Mouse (Mus musculus): Measurements from ENCODE around the gene Il1r1.

Il1r1 gene

GRCm38 (mm10) chr1:40311123-40311522 lies 86.2 kb downstream of the Il1r1 start:
- DNase-seq (ENCODE audit: extremely low read depth, insufficient read length, low spot score), result no peak

GRCm38 (mm10) chr1:40311625-40312024 lies 86.7 kb downstream of the Il1r1 start:
- DNase-seq (ENCODE audit: extremely low read depth, insufficient read length, low spot score), result no peak

GRCm38 (mm10) chr1:40314016-40314415 lies 89.1 kb downstream of the Il1r1 start:
- DNase-seq (ENCODE audit: extremely low read depth, insufficient read length, low spot score), result no peak

- DNase-seq (ENCODE audit: extremely low read depth, insufficient read length, low spot score), result no peak
Measured at GRCm38 (mm10) chr1:40317657-40318056, 92.8 kb downstream of the Il1r1 start.

GRCm38 (mm10) chr1:40321824-40322223 lies 96.9 kb downstream of the Il1r1 start:
- DNase-seq (ENCODE audit: extremely low read depth, insufficient read length, low spot score), result no peak

- DNase-seq (ENCODE audit: extremely low read depth, insufficient read length, low spot score), result no peak
Measured at GRCm38 (mm10) chr1:40322543-40322942, 97.7 kb downstream of the Il1r1 start.

- DNase-seq (ENCODE audit: extremely low read depth, insufficient read length, low spot score), result no peak
Measured at GRCm38 (mm10) chr1:40324457-40324856, 99.6 kb downstream of the Il1r1 start, which contains the start of gene Il1rl2. Gene Il1rl2 (plus strand): TSS chr1:40324610.

GRCm38 (mm10) chr1:40324955-40325702 lies 100.2 kb downstream of the Il1r1 start:
- no peak for DNase-seq (ENCODE audit: extremely low read depth, insufficient read length, low spot score)

- DNase-seq (ENCODE audit: extremely low read depth, insufficient read length, low spot score), result no peak
Measured at GRCm38 (mm10) chr1:40325711-40326327, 100.9 kb downstream of the Il1r1 start.

GRCm38 (mm10) chr1:40327604-40328003 lies 102.7 kb downstream of the Il1r1 start:
- no peak for DNase-seq (ENCODE audit: extremely low read depth, insufficient read length, low spot score)

- no peak for DNase-seq (ENCODE audit: extremely low read depth, insufficient read length, low spot score)
Measured at GRCm38 (mm10) chr1:40329526-40329925, 104.6 kb downstream of the Il1r1 start.

GRCm38 (mm10) chr1:40330181-40330580 lies 105.3 kb downstream of the Il1r1 start:
- DNase-seq (ENCODE audit: extremely low read depth, insufficient read length, low spot score), result no peak

- DNase-seq (ENCODE audit: extremely low read depth, insufficient read length, low spot score), result no peak
Measured at GRCm38 (mm10) chr1:40339346-40339745, 114.5 kb downstream of the Il1r1 start.

- no peak for DNase-seq (ENCODE audit: extremely low read depth, insufficient read length, low spot score)
Measured at GRCm38 (mm10) chr1:40340102-40340501, 115.2 kb downstream of the Il1r1 start.

GRCm38 (mm10) chr1:40352158-40352903 lies 127.5 kb downstream of the Il1r1 start:
- no peak for DNase-seq (ENCODE audit: extremely low read depth, insufficient read length, low spot score)

GRCm38 (mm10) chr1:40352904-40353286 lies 128.0 kb downstream of the Il1r1 start:
- DNase-seq (ENCODE audit: extremely low read depth, insufficient read length, low spot score), result no peak

- no peak for DNase-seq (ENCODE audit: extremely low read depth, insufficient read length, low spot score)
Measured at GRCm38 (mm10) chr1:40354665-40355064, 129.8 kb downstream of the Il1r1 start.

- DNase-seq (ENCODE audit: extremely low read depth, insufficient read length, low spot score), result no peak
Measured at GRCm38 (mm10) chr1:40355431-40355843, 130.6 kb downstream of the Il1r1 start.

- DNase-seq (ENCODE audit: extremely low read depth, insufficient read length, low spot score), result no peak
Measured at GRCm38 (mm10) chr1:40355904-40356521, 131.1 kb downstream of the Il1r1 start.

- DNase-seq (ENCODE audit: extremely low read depth, insufficient read length, low spot score), result no peak
Measured at GRCm38 (mm10) chr1:40357921-40358320, 133.0 kb downstream of the Il1r1 start.

GRCm38 (mm10) chr1:40358351-40358750 lies 133.5 kb downstream of the Il1r1 start:
- no peak for DNase-seq (ENCODE audit: extremely low read depth, insufficient read length, low spot score)
